Mouse (Mus musculus): ENCODE data around the gene Wdr81.

The Wdr81 gene

GRCm38 (mm10) chr11:75438194-75438593 is 16.3 kb downstream of the Wdr81 start:
- peak; percentile 71 for DNase-seq (ENCODE audit: low spot score)

DNA sequence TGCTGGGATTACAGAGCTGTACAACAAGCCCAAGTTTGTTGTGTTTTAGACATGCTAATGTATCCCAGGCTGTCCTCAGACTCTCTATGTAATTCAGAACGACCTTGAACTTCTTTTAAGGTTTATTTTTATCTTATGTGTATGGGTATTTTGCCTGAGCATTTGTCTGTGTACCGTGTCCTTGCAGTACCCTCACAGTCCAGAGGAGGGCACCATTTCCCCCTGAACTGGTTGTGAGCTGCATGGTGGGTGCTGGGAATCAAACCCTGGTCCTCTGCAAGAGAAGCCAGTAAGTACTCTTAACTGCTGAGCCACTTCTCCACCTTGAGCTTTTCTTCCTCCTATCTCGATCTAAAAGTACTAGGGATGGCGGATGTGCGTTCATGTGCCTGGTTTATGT is 20.4 kb downstream of the Wdr81 start:
- no peak for DNase-seq (ENCODE audit: low spot score)

DNA sequence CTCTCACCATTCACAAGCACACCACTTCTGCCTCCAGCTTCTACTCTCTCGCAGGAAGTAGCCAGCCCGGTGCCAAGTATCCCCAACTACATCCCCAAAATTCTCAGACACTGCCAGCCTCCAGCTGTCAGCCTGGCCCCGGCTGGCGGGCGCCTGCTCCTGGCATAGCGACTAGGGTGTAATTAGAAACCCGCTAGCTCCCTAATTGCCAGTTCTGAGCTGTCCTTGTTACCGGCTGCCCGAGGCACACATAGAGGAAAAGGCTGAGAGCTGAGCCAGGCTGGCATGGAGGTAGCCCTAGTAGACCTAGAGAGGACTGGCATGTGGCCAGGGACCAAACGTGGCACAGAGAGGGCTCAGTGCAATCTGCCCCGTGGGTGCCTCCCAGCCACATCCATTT is 23.2 kb downstream of the Wdr81 start:
- no peak for DNase-seq (ENCODE audit: low spot score)

GRCm38 (mm10) chr11:75429019-75429705 is 25.4 kb downstream of the Wdr81 start:
- DNase-seq (ENCODE audit: low spot score): no peak

GRCm38 (mm10) chr11:75424459-75424858 is 30.1 kb downstream of the Wdr81 start:
- no peak for DNase-seq (ENCODE audit: low spot score)

GRCm38 (mm10) chr11:75424033-75424432 is 30.5 kb downstream of the Wdr81 start:
- no peak for DNase-seq (ENCODE audit: low spot score)

- DNase-seq (ENCODE audit: low spot score): no peak
These were observed 31.4 kb downstream of the Wdr81 start for GRCm38 (mm10) chr11:75423091-75423490.

DNA sequence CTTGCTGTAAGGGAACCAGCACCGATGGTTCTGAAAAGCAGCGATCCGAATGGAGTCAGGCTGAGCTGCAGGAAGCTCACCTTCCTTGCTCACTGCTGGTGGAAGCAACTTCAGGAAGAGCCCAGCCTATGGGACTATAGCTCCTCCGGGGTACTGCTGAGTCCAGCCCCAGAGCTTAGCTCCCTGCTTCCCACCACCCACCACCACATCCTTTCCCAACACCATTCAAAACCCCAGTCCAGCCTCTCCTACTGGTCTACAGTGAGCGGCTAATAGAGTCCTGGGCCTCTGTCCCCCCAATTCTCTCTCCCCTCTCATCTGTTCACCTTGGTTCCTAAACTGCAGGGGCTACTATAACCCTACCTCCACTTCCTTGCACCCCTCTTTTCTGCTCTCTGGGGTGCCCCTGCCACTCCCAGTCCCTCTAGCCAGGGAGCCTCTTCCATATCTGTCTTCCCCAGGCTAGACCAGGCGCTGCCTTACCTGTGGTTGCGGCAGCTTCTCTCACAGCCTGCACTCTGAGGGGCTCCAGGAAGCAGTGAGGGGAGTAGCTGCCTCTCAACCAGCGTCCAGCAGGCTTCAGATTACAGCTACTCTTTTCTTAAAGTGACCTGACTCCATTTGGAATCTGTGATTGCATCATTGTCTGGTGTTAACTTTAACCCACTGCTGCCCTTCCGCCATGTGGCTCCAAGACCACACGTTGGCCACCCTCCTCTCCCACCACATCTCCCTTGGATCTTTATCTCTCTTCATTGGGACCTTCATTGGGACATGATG is 32.3 kb downstream of the Wdr81 start, which contains the start of gene Serpinf1:
Gene Serpinf1, minus strand, starts transcription at position 689 of the 780 bp plus-strand sequence.
- no peak for DNase-seq (ENCODE audit: low spot score)

DNA sequence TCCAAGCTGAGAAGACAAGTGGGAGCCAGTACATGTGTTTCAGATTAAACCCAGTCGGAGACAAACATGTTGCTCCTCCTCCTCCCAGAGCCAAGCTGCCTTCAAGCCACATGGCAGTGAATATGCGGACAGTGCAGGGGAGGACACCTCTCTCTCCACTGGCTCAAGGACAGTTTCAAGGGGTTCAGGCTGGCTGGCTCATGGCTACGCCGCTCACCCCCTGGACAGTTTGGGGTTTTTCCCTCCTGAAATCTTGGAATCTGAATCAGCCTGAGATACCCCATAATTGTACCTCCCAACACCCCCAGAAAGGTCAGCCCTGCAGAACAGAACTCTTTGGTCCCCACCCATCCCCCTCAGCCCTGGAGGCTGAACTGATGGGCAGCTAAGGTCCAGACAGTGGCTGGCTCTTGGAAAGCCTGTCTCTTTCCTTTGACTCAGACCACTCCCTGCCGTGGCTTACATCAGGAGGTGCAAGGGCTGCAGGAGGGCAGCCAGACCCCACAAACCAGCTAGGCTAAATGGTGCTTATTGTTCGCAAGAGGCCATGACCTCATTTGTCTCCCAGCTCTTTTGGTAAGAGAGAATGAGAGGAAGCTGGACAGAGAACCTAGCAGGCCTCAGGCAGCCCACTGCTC is 33.0 kb downstream of the Wdr81 start:
- DNase-seq (ENCODE audit: low spot score): peak; percentile 58

DNA sequence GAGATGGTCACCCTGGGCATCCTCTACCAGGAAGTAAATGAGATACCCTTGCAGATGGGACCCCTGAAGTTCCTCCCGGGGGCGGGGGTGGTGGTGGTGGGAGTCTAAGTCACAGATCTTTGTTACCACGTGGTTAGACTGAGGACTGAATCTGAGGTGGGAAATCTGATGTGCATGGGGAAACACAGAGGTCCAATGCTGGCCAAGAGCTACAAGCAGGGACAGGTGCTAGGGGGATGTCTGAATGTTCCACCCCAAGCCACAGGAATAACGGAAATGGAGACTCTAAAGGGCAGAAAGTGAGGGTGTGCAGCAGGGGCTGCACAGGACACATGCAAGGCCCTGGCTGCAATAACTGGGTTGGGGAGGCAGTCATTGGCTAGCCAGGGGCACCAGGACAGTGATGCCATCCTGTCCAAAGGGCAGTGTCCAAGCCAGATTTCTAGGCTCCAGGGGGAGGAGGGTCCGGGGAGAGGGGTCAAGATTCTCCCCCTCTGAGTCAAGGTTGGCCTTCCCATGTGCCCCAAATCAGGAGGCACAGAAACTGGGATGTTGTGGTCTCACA is 33.6 kb downstream of the Wdr81 start:
- no peak for DNase-seq (ENCODE audit: low spot score)

DNA sequence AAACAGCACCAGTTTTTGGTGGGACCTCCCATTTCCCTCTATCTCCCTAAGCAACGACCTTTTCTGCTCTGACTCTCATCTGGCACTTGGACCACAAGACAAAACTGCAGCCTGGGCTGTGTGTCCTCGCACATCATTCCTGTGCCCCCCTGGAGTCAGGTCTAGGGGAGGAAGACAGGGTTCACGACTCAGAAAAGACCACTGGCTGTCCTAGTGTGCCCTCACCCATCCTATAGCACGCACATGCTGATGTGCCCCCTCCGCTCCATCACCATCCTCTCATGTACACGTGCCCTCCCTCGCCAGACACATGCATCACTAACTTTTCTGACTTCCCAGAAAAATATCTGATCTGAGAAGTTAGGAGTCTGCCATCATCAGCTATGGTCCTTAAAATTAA is 34.5 kb downstream of the Wdr81 start:
- DNase-seq (ENCODE audit: low spot score): no peak

DNA sequence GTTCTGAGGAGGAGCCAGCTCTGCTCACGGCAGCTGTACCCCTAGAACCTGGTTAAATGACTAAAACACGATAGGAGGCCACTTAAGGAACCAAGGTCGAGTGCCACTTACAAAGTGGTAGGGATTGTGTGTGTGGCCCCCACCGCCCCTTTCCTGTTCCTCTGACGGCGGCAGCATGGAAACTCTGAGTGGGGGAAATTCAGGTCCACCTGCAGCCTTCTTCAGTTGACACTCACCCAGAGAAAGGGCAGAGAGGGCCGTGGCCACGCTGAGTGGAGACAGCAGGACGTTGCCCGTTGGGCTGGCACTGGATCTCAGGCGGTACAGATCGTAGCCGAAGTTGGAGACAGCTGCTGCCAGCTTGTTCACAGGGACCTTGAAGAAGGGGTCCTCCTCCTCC is 38.5 kb downstream of the Wdr81 start:
- no peak for DNase-seq (ENCODE audit: low spot score)

DNA sequence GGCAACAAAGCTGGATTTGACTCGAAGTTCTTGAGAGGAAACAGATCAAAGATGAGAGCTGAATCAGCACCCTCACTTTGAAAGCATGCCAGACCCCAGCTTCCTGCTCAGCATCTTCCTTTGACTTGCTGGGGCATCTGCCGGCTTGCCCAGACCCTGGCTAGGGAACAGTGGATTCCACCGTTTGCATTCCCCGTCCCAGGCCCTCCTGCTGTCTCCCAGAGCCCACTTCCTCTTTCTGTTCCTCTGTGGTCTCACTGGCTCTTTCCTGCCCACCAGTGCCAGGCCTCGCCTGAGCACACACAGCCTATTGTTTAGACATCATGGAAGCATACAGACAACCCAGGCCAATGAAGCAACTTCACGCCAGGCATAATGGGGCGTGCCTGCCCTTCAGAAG is 39.4 kb downstream of the Wdr81 start:
- no peak for DNase-seq (ENCODE audit: low spot score)

DNA sequence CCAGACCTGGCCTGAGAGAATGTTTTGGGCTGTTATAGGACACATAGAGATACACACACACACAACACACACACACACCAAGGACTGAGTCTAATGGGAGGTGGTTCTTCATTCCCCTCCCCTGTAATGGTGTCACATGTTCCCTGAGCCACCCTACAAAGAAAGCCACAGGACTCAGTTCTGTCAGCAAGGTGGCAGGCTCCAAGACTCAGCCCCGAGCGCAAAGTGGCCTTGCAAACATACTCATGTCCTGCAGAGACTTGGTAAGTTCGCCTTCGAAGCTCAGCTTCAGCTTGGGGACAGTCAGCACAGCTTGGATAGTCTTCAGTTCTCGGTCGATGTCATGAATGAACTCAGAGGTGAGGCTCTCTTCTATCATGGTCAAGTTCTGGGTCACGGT is 43.9 kb downstream of the Wdr81 start:
- no peak for DNase-seq (ENCODE audit: low spot score)

GRCm38 (mm10) chr11:75409679-75410575 is 44.6 kb downstream of the Wdr81 start:
- DNase-seq (ENCODE audit: low spot score): no peak

- peak; percentile 71 for DNase-seq (ENCODE audit: low spot score)
These were observed 47.7 kb downstream of the Wdr81 start for GRCm38 (mm10) chr11:75406865-75407264.

DNA sequence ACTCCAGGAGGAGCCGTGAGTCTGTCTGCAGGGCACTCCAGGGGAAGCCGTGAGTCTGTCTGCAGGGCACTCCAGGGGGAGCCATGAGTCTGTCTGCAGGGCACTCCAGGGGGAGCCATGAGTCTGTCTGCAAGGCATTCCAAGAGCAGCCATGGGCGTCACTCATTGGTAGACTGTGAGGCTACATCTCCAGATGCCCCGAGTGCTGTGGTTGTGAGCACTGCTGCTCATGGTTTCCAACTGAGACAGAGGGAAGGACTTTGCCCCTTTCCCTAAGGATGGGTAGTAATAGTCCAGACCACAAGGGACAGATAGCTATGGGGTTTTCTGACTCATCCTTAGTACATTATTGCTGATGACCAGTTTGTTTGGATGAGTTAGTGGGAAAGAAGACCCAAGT is 48.4 kb downstream of the Wdr81 start:
- no peak for DNase-seq (ENCODE audit: low spot score)

GRCm38 (mm10) chr11:75404801-75405200 is 49.7 kb downstream of the Wdr81 start:
- no peak for DNase-seq (ENCODE audit: low spot score)

- DNase-seq (ENCODE audit: low spot score): no peak
These were observed 51.0 kb downstream of the Wdr81 start for GRCm38 (mm10) chr11:75403301-75404052.

DNA sequence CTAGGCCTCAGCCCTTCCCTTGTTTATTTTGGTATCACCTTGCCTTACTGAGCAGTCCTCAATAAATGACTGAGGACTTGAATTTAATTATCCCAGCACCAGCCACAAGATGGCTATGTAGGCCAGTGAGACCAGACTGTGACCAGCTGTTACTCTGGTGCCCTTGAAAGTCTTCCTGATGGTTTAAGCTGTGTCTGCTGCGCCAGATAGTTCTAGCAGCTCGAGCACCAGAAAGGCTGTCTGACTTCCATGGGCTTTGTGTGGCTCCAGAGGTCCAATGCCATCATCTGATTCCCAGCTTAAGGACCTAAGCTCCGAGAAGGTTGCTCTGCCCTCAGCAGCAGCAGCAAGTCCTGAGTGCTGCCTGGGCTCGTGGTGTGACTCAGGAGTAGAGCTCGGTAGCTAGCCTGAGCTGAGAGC is 52.2 kb downstream of the Wdr81 start:
- DNase-seq (ENCODE audit: low spot score): peak; percentile 58

DNA sequence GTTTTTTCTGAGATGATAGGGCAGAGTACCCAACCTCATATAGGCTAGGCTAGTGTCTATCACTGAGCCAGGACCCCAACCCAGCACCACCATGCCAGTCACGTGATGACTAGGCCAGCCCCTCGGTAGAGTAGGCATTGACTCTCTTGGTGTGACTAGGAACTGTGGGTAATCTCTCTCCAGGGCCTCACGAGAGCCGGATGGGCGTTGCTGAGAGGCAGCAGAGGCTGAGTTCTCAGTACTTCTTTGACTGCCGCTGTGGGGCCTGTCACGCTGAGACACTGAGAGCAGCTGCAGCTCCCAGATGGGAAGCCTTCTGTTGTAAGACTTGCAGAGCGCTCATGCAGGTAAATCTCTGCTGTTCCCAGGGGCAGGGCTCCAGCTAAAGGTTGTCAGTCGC is 54.4 kb downstream of the Wdr81 start:
- DNase-seq (ENCODE audit: low spot score): no peak

All from testis, postnatal 10 days (tissue).